Mouse (Mus musculus): ENCODE results near the gene Tpsg1. TPM values are rescaled to one million over a fixed set of nuclear protein-coding genes. Genes with fewer than 3 reads are reported as not detected.

The Tpsg1 gene
- polyA plus RNA-seq, 1 experiment from 2014 or later = 1.1 TPM

Other genes with a start within 250 kb of the Tpsg1 start
- gene Ptx4, start 248.5 kb upstream of the Tpsg1 start, polyA plus RNA-seq (2014; fragmentation: Nextera tagmentation; extraction: Ambion mirVana) = not detected in 2 replicates
- gene Clcn7, start 235.9 kb upstream of the Tpsg1 start, polyA plus RNA-seq (2014; fragmentation: Nextera tagmentation; extraction: Ambion mirVana) = 18.7 and 19.7 TPM in 2 replicates
- 0.11 and 0.14 TPM in 2 replicates for gene Ccdc154, start 206.8 kb upstream of the Tpsg1 start, polyA plus RNA-seq (2014; fragmentation: Nextera tagmentation; extraction: Ambion mirVana)
- gene Gm38655, start 193.8 kb upstream of the Tpsg1 start, polyA plus RNA-seq (2014; fragmentation: Nextera tagmentation; extraction: Ambion mirVana) = not detected in 2 replicates
- gene BC003965, start 184.7 kb upstream of the Tpsg1 start, polyA plus RNA-seq (2014; fragmentation: Nextera tagmentation; extraction: Ambion mirVana) = 42.5 and 47.8 TPM in 2 replicates
- 11.5 and 11.7 TPM in 2 replicates for gene Unkl, start 180.9 kb upstream of the Tpsg1 start, polyA plus RNA-seq (2014; fragmentation: Nextera tagmentation; extraction: Ambion mirVana)
- gene Gnptg, start 129.1 kb upstream of the Tpsg1 start, polyA plus RNA-seq (2014; fragmentation: Nextera tagmentation; extraction: Ambion mirVana) = 29.0 and 30.8 TPM in 2 replicates
- gene Tsr3, start 129.1 kb upstream of the Tpsg1 start, polyA plus RNA-seq (2014; fragmentation: Nextera tagmentation; extraction: Ambion mirVana) = 49.3 and 51.1 TPM in 2 replicates
- 0.60 and 0.83 TPM in 2 replicates for gene Baiap3, start 112.9 kb upstream of the Tpsg1 start, polyA plus RNA-seq (2014; fragmentation: Nextera tagmentation; extraction: Ambion mirVana)
- gene Ube2i, start 94.7 kb upstream of the Tpsg1 start, polyA plus RNA-seq (2014; fragmentation: Nextera tagmentation; extraction: Ambion mirVana) = 621 and 624 TPM in 2 replicates
- not detected in 2 replicates for gene Prss34, start 70.9 kb upstream of the Tpsg1 start, polyA plus RNA-seq (2014; fragmentation: Nextera tagmentation; extraction: Ambion mirVana)
- gene Prss28, start 60.6 kb upstream of the Tpsg1 start, polyA plus RNA-seq (2014; fragmentation: Nextera tagmentation; extraction: Ambion mirVana) = not detected in 2 replicates
- not detected in 2 replicates for gene Prss29, start 50.6 kb upstream of the Tpsg1 start, polyA plus RNA-seq (2014; fragmentation: Nextera tagmentation; extraction: Ambion mirVana)
- gene Tpsab1, start 23.7 kb upstream of the Tpsg1 start, polyA plus RNA-seq (2014; fragmentation: Nextera tagmentation; extraction: Ambion mirVana) = not detected in 2 replicates
- 0.22 and 0.25 TPM in 2 replicates for gene Tpsb2, start 3.0 kb upstream of the Tpsg1 start, polyA plus RNA-seq (2014; fragmentation: Nextera tagmentation; extraction: Ambion mirVana)
- gene Cacna1h, start 64.5 kb downstream of the Tpsg1 start, polyA plus RNA-seq (2014; fragmentation: Nextera tagmentation; extraction: Ambion mirVana) = 2.6 and 3.2 TPM in 2 replicates
- not detected in 2 replicates for gene Tekt4, start 85.3 kb downstream of the Tpsg1 start, polyA plus RNA-seq (2014; fragmentation: Nextera tagmentation; extraction: Ambion mirVana)
- not detected in 2 replicates for gene Sstr5, start 128.0 kb downstream of the Tpsg1 start, polyA plus RNA-seq (2014; fragmentation: Nextera tagmentation; extraction: Ambion mirVana)
- 2.4 and 3.0 TPM in 2 replicates for gene Sox8, start 201.4 kb downstream of the Tpsg1 start, polyA plus RNA-seq (2014; fragmentation: Nextera tagmentation; extraction: Ambion mirVana)
- gene Lmf1, start 209.8 kb downstream of the Tpsg1 start, polyA plus RNA-seq (2014; fragmentation: Nextera tagmentation; extraction: Ambion mirVana) = 23.8 and 29.1 TPM in 2 replicates

Data from liver, embryonic 11.5 days (tissue).